Mouse (Mus musculus) kidney, adult 10 weeks (tissue): ENCODE results near the gene Acot9. TPM values are rescaled to one million over a fixed set of nuclear protein-coding genes. Genes with fewer than 3 reads are reported as not detected.

Source experiments
- polyA plus RNA-seq: library from polyadenylated mRNA; stranded (reverse); fragments of 350-450 nt; fragmentation: Illumina TruSeq; extraction: RNeasy Lipid Tissue Mini Kit (QIAGEN cat#74804); gene quantifications from one replicate; pipeline ENCODE4 v1.2.3, GENCODE M21; 2014; ENCODE audit warnings: low read depth, low replicate concordance

Acot9 gene
- 154 TPM for polyA plus RNA-seq

GRCm38 (mm10) chrX:155262235-155262914, at the start of gene Acot9:
Gene Acot9, plus strand, starts transcription at chrX:155262443.

GRCm38 (mm10) chrX:155216271-155216670, 46.0 kb upstream of the Acot9 start, which contains the start of gene Sat1:
Gene Sat1, minus strand, starts transcription at chrX:155216449.

DNA sequence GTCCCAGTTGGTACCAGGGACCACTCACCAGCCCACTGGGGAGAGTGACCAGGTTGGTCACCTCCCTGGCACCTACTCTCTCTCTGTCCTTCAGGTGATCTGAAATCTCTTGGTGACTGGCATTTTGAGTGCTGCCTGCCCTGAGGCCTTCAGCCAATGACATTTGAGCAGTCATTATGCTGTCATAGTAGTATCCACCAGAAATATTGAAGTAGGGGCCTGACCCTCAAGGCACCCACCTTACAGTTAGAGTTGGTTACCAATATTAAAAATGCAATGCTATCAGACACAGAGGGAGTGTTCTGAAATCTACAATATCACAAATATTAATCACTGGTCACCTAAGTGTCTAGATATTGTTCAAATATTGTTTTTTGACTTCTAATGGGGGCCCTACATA, 78.4 kb downstream of the Acot9 start, which contains the start of gene Prdx4:
Prdx4 (minus strand) TSS at position 101 of the 400 bp plus-strand sequence.

Other genes with a start within 250 kb of the Acot9 start
- gene Magea5, start 199.3 kb upstream of the Acot9 start, polyA plus RNA-seq: not detected
- not detected for gene Magea1, start 172.7 kb upstream of the Acot9 start, polyA plus RNA-seq
- not detected for gene Magea2, start 168.8 kb upstream of the Acot9 start, polyA plus RNA-seq
- not detected for gene Cldn34b2, start 134.0 kb upstream of the Acot9 start, polyA plus RNA-seq
- 862 TPM for gene Sat1, start 46.0 kb upstream of the Acot9 start, polyA plus RNA-seq
- 67.3 TPM for gene Prdx4, start 78.3 kb downstream of the Acot9 start, polyA plus RNA-seq